Mouse (Mus musculus) megakaryocyte-erythroid progenitor cell, adult 5 weeks (primary cell): ENCODE measurements around the gene Trmo. TPM values are rescaled to one million over a fixed set of nuclear protein-coding genes. Genes with fewer than 3 reads are reported as not detected.

ENCODE experiments used
- polyA plus RNA-seq: library from polyadenylated mRNA; stranded (reverse); fragments of >175 nt; gene quantifications from 2 replicates; pipeline ENCODE4 v1.2.3, GENCODE M21; 2012

Trmo gene
- 2.5 and 2.9 TPM in 2 replicates for polyA plus RNA-seq

DNA sequence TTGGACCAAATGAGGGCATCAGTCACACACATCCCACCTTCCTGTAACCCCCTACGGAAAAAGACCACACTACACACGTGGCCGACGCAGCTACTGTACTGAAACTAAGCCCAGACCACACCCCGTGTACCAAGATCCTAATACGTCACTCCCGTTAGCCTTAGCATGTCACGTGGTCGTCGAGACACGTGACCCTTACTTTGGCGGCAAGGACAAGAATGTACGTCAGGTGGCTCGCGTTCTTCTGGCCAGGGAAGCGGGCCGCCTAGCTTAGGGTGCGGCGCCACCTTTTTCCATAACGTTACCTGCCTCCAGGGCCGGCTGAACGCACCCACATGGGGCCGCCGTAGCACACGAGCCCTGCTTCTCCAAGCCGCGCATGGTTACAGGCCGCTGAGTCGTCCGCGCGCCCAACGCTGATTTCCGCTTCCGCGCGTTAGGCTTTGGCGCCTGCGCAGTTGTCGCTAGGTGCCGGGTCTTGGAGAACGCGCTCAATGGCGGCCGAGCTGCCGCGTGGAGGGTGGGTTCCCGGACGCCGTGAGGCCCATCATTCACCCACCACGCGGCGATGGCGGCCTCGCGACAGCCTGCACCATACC, at the start of gene Trmo:
Trmo (minus strand) TSS at position 425 of the 599 bp plus-strand sequence.

DNA sequence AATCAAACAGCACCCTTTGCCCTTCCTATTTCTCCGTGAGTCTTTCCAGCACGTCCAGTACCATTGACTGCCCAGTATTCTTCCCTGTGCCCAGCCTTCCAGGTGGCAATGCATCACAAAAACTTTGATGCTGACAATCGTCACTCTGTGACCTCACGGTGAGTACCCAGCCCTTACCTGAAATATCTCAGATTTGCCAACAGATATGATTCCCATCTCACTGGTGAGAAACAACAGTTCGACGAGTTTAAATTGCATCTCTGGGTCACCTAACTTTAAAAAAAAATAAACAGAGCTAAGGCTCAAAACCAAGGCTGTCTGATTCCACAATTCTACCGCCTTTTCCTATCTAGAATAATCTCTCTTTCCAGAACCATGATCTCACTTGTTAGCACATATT, 24.2 kb upstream of the Trmo start, which contains the start of gene Hemgn:
Hemgn (minus strand) TSS at position 101 of the 400 bp plus-strand sequence.

DNA sequence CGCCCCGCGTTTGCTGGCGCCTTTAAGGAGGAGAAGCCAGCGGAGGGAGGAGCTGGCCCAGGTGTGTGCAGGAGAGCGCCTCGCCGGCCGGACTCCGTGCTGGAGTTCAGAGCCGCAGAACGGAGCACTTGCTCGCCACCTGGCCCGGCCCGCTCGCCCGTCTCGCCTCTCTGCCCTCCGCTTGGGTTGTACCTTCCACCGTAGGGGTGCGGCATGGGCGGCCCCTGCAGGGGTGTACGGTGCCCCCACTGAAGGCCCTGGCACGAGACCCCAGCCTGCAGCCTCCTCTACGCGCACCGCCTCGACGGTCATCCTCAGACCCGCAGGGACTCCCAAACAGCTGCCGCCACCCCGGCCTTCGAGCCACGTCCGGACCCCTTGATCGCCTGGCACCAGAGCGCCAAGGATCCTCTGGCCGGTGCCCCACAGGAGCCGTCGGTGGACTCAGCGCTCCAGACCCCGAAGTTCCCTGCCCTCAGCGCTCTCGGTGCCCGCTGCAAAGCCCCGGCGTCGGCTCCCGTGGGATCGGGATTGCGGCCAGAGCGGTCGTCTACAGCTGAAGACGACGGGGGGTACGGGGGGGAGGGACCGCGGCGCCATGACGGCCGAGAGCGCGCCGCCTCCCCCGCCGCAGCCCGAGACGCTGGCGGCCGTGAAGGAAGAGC, 45.5 kb downstream of the Trmo start, which contains the start of gene Foxe1:
Foxe1 (plus strand) TSS at position 14 of the 665 bp plus-strand sequence.

Other genes starting within 250 kb of the Trmo start
- gene Xpa, start 193.1 kb downstream of the Trmo start, polyA plus RNA-seq: 27.6 and 33.1 TPM in 2 replicates
- gene Foxe1, start 45.8 kb downstream of the Trmo start, polyA plus RNA-seq: 0.36 TPM in 1 of 2 replicates, not detected in the other
- 3.2 and 5.4 TPM in 2 replicates for gene Hemgn, start 24.1 kb upstream of the Trmo start, polyA plus RNA-seq
- 838 and 983 TPM in 2 replicates for gene Anp32b, start 61.5 kb upstream of the Trmo start, polyA plus RNA-seq
- 68.9 and 70.8 TPM in 2 replicates for gene Nans, start 99.8 kb upstream of the Trmo start, polyA plus RNA-seq
- 28.5 and 33.5 TPM in 2 replicates for gene Trim14, start 146.7 kb upstream of the Trmo start, polyA plus RNA-seq
- 92.6 and 164 TPM in 2 replicates for gene Coro2a, start 212.8 kb upstream of the Trmo start, polyA plus RNA-seq